Mouse (Mus musculus) kidney, postnatal 0 days (tissue): ENCODE results near the gene Ptpn13. TPM values are rescaled to one million over a fixed set of nuclear protein-coding genes. Genes with fewer than 3 reads are reported as not detected.

Experiments used
- ATAC-seq: fragments of 200-750 bp; cut with Nextera tagmentation; replicated peaks from 2 replicates; pipeline ENCODE4 v1.8.0; 2017; ENCODE audit warnings: low read depth, moderate number of reproducible peaks, moderate TSS enrichment, moderate library complexity; ENCODE audit not compliant: low FRiP score
- DNase-seq: peaks from one replicate; pipeline ENCODE4 v3.0.0-alpha.2; 2016; ENCODE audit warnings: low spot score
- H3K27ac ChIP-seq: fragments of 300-500 bp; sonication (generic); 2 replicates; pipeline ENCODE4 v1.5.1; 2014; ENCODE audit warnings: mild to moderate bottlenecking
- H3K27me3 ChIP-seq: fragments of 300-500 bp; sonication (generic); 2 replicates; pipeline ENCODE4 v1.6.1; 2014; ENCODE audit warnings: low read length, mixed read lengths; ENCODE audit not compliant: insufficient read depth
- H3K36me3 ChIP-seq: fragments of 300-500 bp; sonication (generic); 2 replicates; pipeline ENCODE4 v1.6.1; 2014; ENCODE audit warnings: low read length, mixed read lengths; ENCODE audit not compliant: insufficient read depth
- H3K4me1 ChIP-seq: fragments of 300-500 bp; sonication (generic); replicated peaks from 2 replicates; pipeline ENCODE4 v1.6.1; 2014; ENCODE audit warnings: antibody characterized with exemption, low read length, mixed read lengths; ENCODE audit not compliant: insufficient read depth
- H3K4me2 ChIP-seq: fragments of 300-500 bp; sonication (generic); 2 replicates; pipeline ENCODE4 v1.6.1; 2014; ENCODE audit warnings: mild to moderate bottlenecking, low read length, moderate library complexity, mixed read lengths
- H3K4me3 ChIP-seq: fragments of 300-500 bp; sonication (generic); replicated peaks from 2 replicates; pipeline ENCODE4 v1.5.1; 2014; ENCODE audit warnings: low read depth, low read length
- H3K9ac ChIP-seq: fragments of 300-500 bp; sonication (generic); 2 replicates; pipeline ENCODE4 v1.6.1; 2014; ENCODE audit warnings: low read depth, low read length
- H3K9me3 ChIP-seq: fragments of 300-500 bp; sonication (generic); replicated peaks from 2 replicates; pipeline ENCODE4 v1.6.1; 2016; ENCODE audit warnings: low read length, inconsistent platforms, mixed read lengths
- CTCF ChIP-seq: IDR thresholded peaks from 2 replicates; pipeline ENCODE4 v1.5.1; 2016; ENCODE audit warnings: antibody characterized with exemption, low read depth, mild to moderate bottlenecking, moderate library complexity
- WGBS: fragments of 180-500 bp; shearing (Covaris S2); extraction: QIAGEN DNeasy Blood & Tissue Kit; methylation state at CpG from one replicate; pipeline ENCODE4 v1.1.7; 2014; 5-methylcytosine and 5-hydroxymethylcytosine counted together
- polyA plus RNA-seq: library from polyadenylated mRNA; unstranded; fragments of >200 nt; fragmentation: Nextera tagmentation; extraction: Ambion mirVana; gene quantifications from 2 replicates; pipeline ENCODE4 v1.2.1, GENCODE M21; 2015

Ptpn13 gene
- polyA plus RNA-seq, 1 experiment from 2014 or later = 20.4 TPM

- no peaks in the 10 kb centered on the region for H3K36me3 ChIP-seq
- no peak overlapping the region for H3K9ac ChIP-seq
- H3K4me3 ChIP-seq = no peak overlapping the region
- no peak for TF ChIP-seq CTCF
- H3K4me2 ChIP-seq = no peak overlapping the region
- H3K27me3 ChIP-seq = no peaks in the 10 kb centered on the region
- no peaks in the 10 kb centered on the region for H3K9me3 ChIP-seq
- WGBS = 52% methylated on average over 5 of the region's 5 CpGs
- H3K4me1 ChIP-seq = no peaks in the 10 kb centered on the region
- DNase-seq = no peak
- H3K27ac ChIP-seq = no peak overlapping the region
- ATAC-seq = no peak
Measured at GRCm38 (mm10) chr5:103610148-103610547, 185.2 kb downstream of the Ptpn13 start.

- Histone ChIP-seq H3K27ac (no peak overlapping the region), H3K4me1 (no peaks in the 10 kb centered on the region), H3K9me3 (no peaks in the 10 kb centered on the region), H3K4me2 (no peak overlapping the region), H3K4me3 (no peak overlapping the region), H3K9ac (no peak overlapping the region), H3K36me3 (no peaks in the 10 kb centered on the region), H3K27me3 (no peaks in the 10 kb centered on the region)
- no peak for ATAC-seq
- 79% methylated on average over 10 of the region's 10 CpGs for WGBS
- DNase-seq = no peak
- no peak for TF ChIP-seq CTCF
Measured at GRCm38 (mm10) chr5:103610856-103611472, 186.0 kb downstream of the Ptpn13 start.

- no peak overlapping the region for H3K4me3 ChIP-seq
- no peak overlapping the region for H3K9ac ChIP-seq
- DNase-seq = no peak
- H3K4me2 ChIP-seq = no peak overlapping the region
- no peak for ATAC-seq
- no peaks in the 10 kb centered on the region for H3K27me3 ChIP-seq
- H3K9me3 ChIP-seq = no peaks in the 10 kb centered on the region
- H3K36me3 ChIP-seq = no peaks in the 10 kb centered on the region
- no peak overlapping the region for H3K27ac ChIP-seq
- peak; percentile 49 for TF ChIP-seq CTCF
- H3K4me1 ChIP-seq = no peaks in the 10 kb centered on the region
- WGBS = 82% methylated on average over 7 of the region's 7 CpGs
Measured at GRCm38 (mm10) chr5:103612316-103612715, 187.3 kb downstream of the Ptpn13 start.

GRCm38 (mm10) chr5:103614356-103614755, 189.4 kb downstream of the Ptpn13 start:
- no peaks in the 10 kb centered on the region for H3K36me3 ChIP-seq
- no peaks in the 10 kb centered on the region for H3K4me1 ChIP-seq
- TF ChIP-seq CTCF = no peak
- no peak overlapping the region for H3K4me3 ChIP-seq
- H3K9ac ChIP-seq = no peak overlapping the region
- no peak for ATAC-seq
- no peak for DNase-seq
- WGBS = 89% methylated on average over 7 of the region's 7 CpGs
- no peaks in the 10 kb centered on the region for H3K27me3 ChIP-seq
- H3K4me2 ChIP-seq = no peak overlapping the region
- H3K9me3 ChIP-seq = no peaks in the 10 kb centered on the region
- no peak overlapping the region for H3K27ac ChIP-seq

- WGBS = 68% methylated on average over 9 of the region's 9 CpGs
- Histone ChIP-seq H3K4me3 (no peak overlapping the region), H3K27ac (no peak overlapping the region), H3K9ac (no peak overlapping the region), H3K27me3 (no peaks in the 10 kb centered on the region), H3K4me2 (no peak overlapping the region), H3K9me3 (no peaks in the 10 kb centered on the region), H3K36me3 (no peaks in the 10 kb centered on the region), H3K4me1 (no peaks in the 10 kb centered on the region)
- TF ChIP-seq CTCF = no peak
- DNase-seq = no peak
- ATAC-seq = no peak
Measured at GRCm38 (mm10) chr5:103617191-103617590, 192.2 kb downstream of the Ptpn13 start.

GRCm38 (mm10) chr5:103620301-103620973, 195.4 kb downstream of the Ptpn13 start:
- DNase-seq (peak; percentile 79), ATAC-seq (no peak)
- Histone ChIP-seq H3K27ac (peak overlapping the region; percentile 60), H3K9ac (no peak overlapping the region), H3K9me3 (no peaks in the 10 kb centered on the region), H3K4me1 (no peaks in the 10 kb centered on the region), H3K27me3 (no peaks in the 10 kb centered on the region), H3K4me3 (no peak overlapping the region), H3K36me3 (no peaks in the 10 kb centered on the region), H3K4me2 (no peak overlapping the region)
- WGBS = 58% methylated on average over 12 of the region's 12 CpGs
- TF ChIP-seq CTCF = no peak
